Mouse (Mus musculus) kidney, adult 2 months (tissue): ENCODE data around the gene Dgkq. TPM values are rescaled to one million over a fixed set of nuclear protein-coding genes. Genes with fewer than 3 reads are reported as not detected.

Experiments
- DNase-seq: peaks from one replicate; pipeline ENCODE4 v3.0.0; 2021
- H3K27ac ChIP-seq: fragments of 200-500 bp; 2 replicates; pipeline ENCODE4 v1.5.1; 2012; ENCODE audit warnings: low read depth, low read length, control low read depth, inconsistent platforms; ENCODE audit not compliant: insufficient read depth
- H3K27me3 ChIP-seq: fragments of 200-500 bp; replicated peaks from 2 replicates; pipeline ENCODE4 v1.6.1; 2012; ENCODE audit warnings: mild to moderate bottlenecking, moderate library complexity, low read length, inconsistent platforms; ENCODE audit not compliant: control insufficient read depth, insufficient read depth
- H3K36me3 ChIP-seq: fragments of 200-500 bp; 2 replicates; pipeline ENCODE4 v1.6.1; 2012; ENCODE audit warnings: mild to moderate bottlenecking, moderate library complexity, low read length, inconsistent platforms; ENCODE audit not compliant: control insufficient read depth, insufficient read depth
- H3K4me1 ChIP-seq: fragments of 200-500 bp; 2 replicates; pipeline ENCODE4 v1.6.1; 2011; ENCODE audit warnings: low read length; ENCODE audit not compliant: control insufficient read depth, insufficient read depth
- H3K4me3 ChIP-seq: fragments of 200-500 bp; 2 replicates; pipeline ENCODE4 v1.5.1; 2011; ENCODE audit warnings: mild to moderate bottlenecking, low read depth, low read length, control low read depth; ENCODE audit not compliant: insufficient read depth
- CTCF ChIP-seq: fragments of 200-500 bp; conservative IDR thresholded peaks from 2 replicates; pipeline ENCODE4 v1.5.1; 2011; ENCODE audit warnings: low read depth, mild to moderate bottlenecking, control low read depth, low read length, moderate library complexity, mixed read lengths; ENCODE audit not compliant: insufficient read depth, insufficient read length
- POLR2A ChIP-seq: fragments of 200-500 bp; IDR thresholded peaks from one replicate; pipeline ENCODE4 v1.6.1; 2011; ENCODE audit warnings: low read depth, low read length, control low read depth
- WGBS: fragments of 180-500 bp; shearing (Covaris S2); methylation state at CpG from one replicate; pipeline ENCODE4 v1.1.7; 2018; 5-methylcytosine and 5-hydroxymethylcytosine counted together
- polyA plus RNA-seq: library from polyadenylated mRNA; depleted of rRNA; stranded (reverse); fragments of >200 nt; gene quantifications from 2 replicates; pipeline ENCODE4 v1.2.3, GENCODE M21; 2012

Gene Dgkq
- polyA plus RNA-seq, 1 experiment: 27.9 TPM

GRCm38 (mm10) chr5:108655381-108655780 lies 14.1 kb downstream of the Dgkq start:
- WGBS: 96% methylated on average over 9 of the region's 9 CpGs
- peaks cover 3% of the 10 kb centered on the region for H3K36me3 ChIP-seq

GRCm38 (mm10) chr5:108654444-108654990 lies 15.0 kb downstream of the Dgkq start:
- Histone ChIP-seq H3K4me3 (no peak overlapping the region), H3K27me3 (no peaks in the 10 kb centered on the region), H3K36me3 (peaks cover 3% of the 10 kb centered on the region), H3K27ac (no peak overlapping the region), H3K4me1 (peaks cover 11% of the 10 kb centered on the region; the same call in 1 of the 2 replicates)
- peak; percentile 83 for DNase-seq
- TF ChIP-seq CTCF (no peak), POLR2A (no peak)
- WGBS: 68% methylated on average over 10 of the region's 10 CpGs

More at GRCm38 (mm10) chr5:108655381-108655780, 14.1 kb downstream of the Dgkq start:
- TF ChIP-seq POLR2A: no peak
- no peak for TF ChIP-seq CTCF
- no peaks in the 10 kb centered on the region for H3K27me3 ChIP-seq
- H3K4me1 ChIP-seq: peaks cover 11% of the 10 kb centered on the region; the same call in 1 of the 2 replicates
- no peak for DNase-seq
- no peak overlapping the region for H3K27ac ChIP-seq
- H3K4me3 ChIP-seq: no peak overlapping the region

GRCm38 (mm10) chr5:108653341-108653740 lies 16.1 kb downstream of the Dgkq start:
- peaks cover 5% of the 10 kb centered on the region; the same call in 1 of the 2 replicates for H3K4me1 ChIP-seq
- DNase-seq: no peak
- peaks cover 3% of the 10 kb centered on the region for H3K36me3 ChIP-seq
- no peaks in the 10 kb centered on the region for H3K27me3 ChIP-seq
- WGBS: 89% methylated on average over 6 of the region's 6 CpGs
- H3K27ac ChIP-seq: no peak overlapping the region
- TF ChIP-seq CTCF (no peak), POLR2A (no peak)
- H3K4me3 ChIP-seq: no peak overlapping the region

- peak; percentile 86 for DNase-seq
- Histone ChIP-seq H3K27me3 (no peaks in the 10 kb centered on the region), H3K4me3 (no peak overlapping the region), H3K27ac (no peak overlapping the region), H3K36me3 (peaks cover 3% of the 10 kb centered on the region), H3K4me1 (peaks cover 5% of the 10 kb centered on the region; the same call in 1 of the 2 replicates)
- TF ChIP-seq POLR2A (no peak), CTCF (peak; percentile 72)
- WGBS: 27% methylated on average over 1 of the region's 1 CpGs
Measured at GRCm38 (mm10) chr5:108651823-108652222, 17.6 kb downstream of the Dgkq start.

- H3K27me3 ChIP-seq: no peaks in the 10 kb centered on the region
- H3K4me3 ChIP-seq: no peak overlapping the region
- H3K4me1 ChIP-seq: peaks cover 5% of the 10 kb centered on the region; the same call in 1 of the 2 replicates
- DNase-seq: no peak
- TF ChIP-seq CTCF (no peak), POLR2A (no peak)
- 71% methylated on average over 5 of the region's 5 CpGs for WGBS
- H3K36me3 ChIP-seq: peaks cover 3% of the 10 kb centered on the region
- no peak overlapping the region for H3K27ac ChIP-seq
Measured at GRCm38 (mm10) chr5:108651136-108651720, 18.2 kb downstream of the Dgkq start.

GRCm38 (mm10) chr5:108650341-108650740 lies 19.1 kb downstream of the Dgkq start:
- Histone ChIP-seq H3K4me1 (peaks cover 5% of the 10 kb centered on the region; the same call in 1 of the 2 replicates), H3K4me3 (no peak overlapping the region), H3K27me3 (no peaks in the 10 kb centered on the region), H3K27ac (no peak overlapping the region), H3K36me3 (peaks cover 3% of the 10 kb centered on the region)
- no peak for TF ChIP-seq POLR2A
- no peak for TF ChIP-seq CTCF
- 93% methylated on average over 7 of the region's 7 CpGs for WGBS
- DNase-seq: no peak

GRCm38 (mm10) chr5:108648937-108649576 lies 20.4 kb downstream of the Dgkq start:
- WGBS: 92% methylated on average over 11 of the region's 11 CpGs
- no peak for DNase-seq
- no peak overlapping the region for H3K27ac ChIP-seq
- no peak overlapping the region for H3K4me3 ChIP-seq
- no peaks in the 10 kb centered on the region for H3K27me3 ChIP-seq
- TF ChIP-seq POLR2A (no peak), CTCF (no peak)
- peaks cover 1% of the 10 kb centered on the region for H3K36me3 ChIP-seq
- no peaks in the 10 kb centered on the region for H3K4me1 ChIP-seq
